Mouse (Mus musculus) testis, adult 2 months (tissue): ENCODE results near the gene St6galnac3.

ENCODE experiments used
- CTCF ChIP-seq: fragments of 200-500 bp; IDR thresholded peaks from 2 replicates; pipeline ENCODE4 v1.5.1; 2012; ENCODE audit warnings: low read depth, mild to moderate bottlenecking, inconsistent platforms, low read length, moderate library complexity; ENCODE audit not compliant: control insufficient read depth, insufficient read depth, insufficient replicate concordance
- POLR2A ChIP-seq: fragments of 200-500 bp; IDR thresholded peaks from 2 replicates; pipeline ENCODE4 v1.6.1; 2012; ENCODE audit warnings: low read depth, mild to moderate bottlenecking, inconsistent platforms, low read length, moderate library complexity; ENCODE audit not compliant: control insufficient read depth

DNA sequence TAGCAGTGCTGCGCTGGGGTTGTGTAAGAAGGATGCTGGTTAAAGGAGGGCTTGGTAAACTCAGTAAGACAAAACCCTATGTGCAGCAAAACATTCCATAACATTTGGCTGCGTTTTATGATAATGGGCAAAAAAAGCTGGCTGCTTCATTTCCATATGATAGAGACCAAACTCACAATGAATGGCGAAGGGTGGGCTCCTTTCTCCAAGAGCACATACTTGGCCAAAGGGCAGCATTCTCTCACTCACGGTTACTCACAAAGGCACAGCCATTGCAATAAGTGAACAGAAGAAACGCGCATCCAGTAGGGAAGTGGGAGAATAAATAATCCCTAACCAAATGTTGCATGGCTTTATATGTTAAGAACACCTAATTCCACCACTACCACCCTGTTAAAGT lies 437.9 kb downstream of the St6galnac3 start:
- TF ChIP-seq CTCF, result no peak
- no peak for TF ChIP-seq POLR2A
